Mouse (Mus musculus) WW6 (cell line): ENCODE data around the gene Rbm38.

Experiments used
- DNase-seq: peaks from one replicate; pipeline ENCODE4 v3.0.0-alpha.2; 2013; ENCODE audit warnings: low read depth, low spot score

The Rbm38 gene

GRCm38 (mm10) chr2:173036611-173037010 lies 16.3 kb downstream of the Rbm38 start:
- no peak for DNase-seq

- no peak for DNase-seq
These were observed 17.0 kb downstream of the Rbm38 start for GRCm38 (mm10) chr2:173037347-173037746.

GRCm38 (mm10) chr2:173037827-173038607 lies 17.7 kb downstream of the Rbm38 start:
- no peak for DNase-seq

- no peak for DNase-seq
These were observed 18.7 kb downstream of the Rbm38 start for GRCm38 (mm10) chr2:173039041-173039440.

- no peak for DNase-seq
These were observed 20.5 kb downstream of the Rbm38 start for GRCm38 (mm10) chr2:173040803-173041202.

GRCm38 (mm10) chr2:173041242-173041641 lies 20.9 kb downstream of the Rbm38 start:
- DNase-seq = no peak

- no peak for DNase-seq
These were observed 21.6 kb downstream of the Rbm38 start for GRCm38 (mm10) chr2:173041893-173042292.

GRCm38 (mm10) chr2:173042504-173043162 lies 22.3 kb downstream of the Rbm38 start:
- DNase-seq = no peak

GRCm38 (mm10) chr2:173044198-173044970 lies 24.1 kb downstream of the Rbm38 start:
- DNase-seq = no peak

GRCm38 (mm10) chr2:173046582-173047297 lies 26.4 kb downstream of the Rbm38 start:
- DNase-seq = no peak

GRCm38 (mm10) chr2:173047471-173047870 lies 27.2 kb downstream of the Rbm38 start:
- no peak for DNase-seq

- DNase-seq = no peak
These were observed 27.9 kb downstream of the Rbm38 start for GRCm38 (mm10) chr2:173048041-173048745.

- no peak for DNase-seq
These were observed 28.9 kb downstream of the Rbm38 start for GRCm38 (mm10) chr2:173049231-173049630.

- DNase-seq = no peak
These were observed 29.5 kb downstream of the Rbm38 start for GRCm38 (mm10) chr2:173049817-173050216.

- no peak for DNase-seq
These were observed 30.5 kb downstream of the Rbm38 start for GRCm38 (mm10) chr2:173050604-173051382.

GRCm38 (mm10) chr2:173052881-173053280 lies 32.6 kb downstream of the Rbm38 start:
- no peak for DNase-seq

GRCm38 (mm10) chr2:173053846-173054245 lies 33.5 kb downstream of the Rbm38 start:
- DNase-seq = no peak

- DNase-seq = no peak
These were observed 36.1 kb downstream of the Rbm38 start for GRCm38 (mm10) chr2:173056303-173056881.

GRCm38 (mm10) chr2:173056882-173057315 lies 36.6 kb downstream of the Rbm38 start:
- peak; percentile 71 for DNase-seq

- no peak for DNase-seq
These were observed 37.3 kb downstream of the Rbm38 start for GRCm38 (mm10) chr2:173057623-173058022.
